ENCODE assay signal across 13 mouse cellular contexts in genomic region chr8:120325172-120325767, GRCm38 (mm10).
DNase-seq lines count a peak whose midpoint lies in the region; TF ChIP-seq lines count a peak whose summit lies in the region.
"Had no signal": no experiment of that assay in that cellular context is flagged by ENCODE, and none has a peak within 500 bp of the region (broad histone marks: within the 10 kb centered on the region; RNA-seq: fewer than 3 reads in every experiment).

No protein-coding gene starts in this region.

- intact Hi-C loops in left cerebral cortex, adult 2 months (cut with DNase I): loop anchor here (5.0 kb wide), 1 partner anchor 212 kb away; no protein-coding TSS in a partner anchor

- peak in 1 of 2 experiments; percentile 41; a peak in 1 of 4 replicates for TF ChIP-seq POLR2A in MEL (IDR thresholded peaks at IDR 0.05; ENCODE audit: control insufficient read depth in 1 of 2, insufficient read depth in 1 of 2, low read depth in 1 of 2, low read length in 2 of 2, poor library complexity in 1 of 2)

- H3K9ac ChIP-seq in MEL (ENCODE audit: control insufficient read depth, low read depth, low read length, poor library complexity, severe bottlenecking): peak overlapping the region; percentile 23
- H3K9ac ChIP-seq: limb, embryonic 12.5 days had no signal

- no peak for TF ChIP-seq CTCF in layer of hippocampus, adult 2 months (conservative IDR thresholded peaks at IDR 0.05)
- no peak for TF ChIP-seq CTCF in MEL (IDR thresholded peaks at IDR 0.05 in 2 of 3, conservative IDR thresholded peaks at IDR 0.05 in 1 of 3; ENCODE audit: control insufficient read depth in 1 of 3, insufficient read depth in 1 of 3, low read depth in 2 of 3, low read length in 3 of 3, poor library complexity in 1 of 3, severe bottlenecking in 1 of 3)
- TF ChIP-seq CTCF in left cerebral cortex, adult 2 months (IDR thresholded peaks at IDR 0.05): no peak

- DNase-seq in layer of hippocampus, adult 2 months (ENCODE audit: low spot score in 2 of 2): no peak
- no peak for DNase-seq in layer of hippocampus, postnatal 36 days
- DNase-seq in MEL (ENCODE audit: low read depth, low spot score): peak; percentile 82
- DNase-seq in liver: peak; percentile 71
- DNase-seq in adipocyte (ENCODE audit: low spot score): no peak
- DNase-seq in left cerebral cortex, adult 2 months (ENCODE audit: extremely low spot score in 1 of 2, low spot score in 2 of 2): no peak
- DNase-seq: adrenal gland, adult 8-10 months; cerebellum, postnatal 36 days; right cerebral cortex, postnatal 4 days; thymus, postnatal 4 days had no signal

- H3K4me1 ChIP-seq in MEL (ENCODE audit: control insufficient read depth in 1 of 2, insufficient read depth in 2 of 2, low read length in 2 of 2): peaks cover 19 to 54% of the 10 kb centered on the region in 2 experiments
- H3K4me1 ChIP-seq in brown adipose tissue, adult 24 weeks (ENCODE audit: control insufficient read depth, insufficient read depth, insufficient read length, low read length): peaks cover 28% of the 10 kb centered on the region

- no peak for TF ChIP-seq RAD21 in MEL (IDR thresholded peaks at IDR 0.05; ENCODE audit: low read depth, low read length)

- TF ChIP-seq EP300 in MEL (IDR thresholded peaks at IDR 0.05; ENCODE audit: low read depth in 1 of 2, low read length in 2 of 2): peak; percentile 64 to 87

- peaks cover 0 to 27% of the 10 kb centered on the region in 2 experiments; a peak in 2 of 4 replicates for H3K36me3 ChIP-seq in MEL (ENCODE audit: control insufficient read depth in 1 of 2, insufficient read depth in 2 of 2, low read length in 2 of 2)
- H3K36me3 ChIP-seq: limb, embryonic 12.5 days had no signal

- H3K79me2 ChIP-seq in MEL (ENCODE audit: control insufficient read depth, insufficient read depth, low read length, poor library complexity): no peaks in the 10 kb centered on the region

- no peaks in the 10 kb centered on the region for H3K27me3 ChIP-seq in MEL (ENCODE audit: control insufficient read depth in 1 of 2, insufficient read depth in 2 of 2, low read length in 2 of 2)
- H3K27me3 ChIP-seq: limb, embryonic 12.5 days had no signal

- no peaks in the 10 kb centered on the region for H3K9me3 ChIP-seq in MEL (replicated peaks; ENCODE audit: insufficient read depth, low read length)
- H3K9me3 ChIP-seq: limb, embryonic 12.5 days had no signal

- no peak overlapping the region for H3K4me3 ChIP-seq in layer of hippocampus, adult 2 months
- H3K4me3 ChIP-seq in MEL (ENCODE audit: control insufficient read depth in 1 of 2, insufficient read depth in 1 of 2, low read depth in 2 of 2, low read length in 2 of 2): no peak overlapping the region
- no peak overlapping the region for H3K4me3 ChIP-seq in brown adipose tissue, adult 24 weeks (ENCODE audit: insufficient read depth, low read depth, low read length)
- H3K4me3 ChIP-seq in left cerebral cortex, adult 2 months: no peak overlapping the region
- H3K4me3 ChIP-seq: limb, embryonic 12.5 days; myocyte had no signal

- peak overlapping the region; percentile 78 for H3K27ac ChIP-seq in layer of hippocampus, adult 2 months
- H3K27ac ChIP-seq in MEL (ENCODE audit: control insufficient read depth, low read depth, low read length): peak overlapping the region; percentile 74
- H3K27ac ChIP-seq in brown adipose tissue, adult 24 weeks (replicated peaks; ENCODE audit: low read depth, low read length): peak overlapping the region; percentile 29; the same call in 1 of the 2 replicates
- no peak overlapping the region; the same call in 1 of the 2 replicates for H3K27ac ChIP-seq in left cerebral cortex, adult 2 months
- H3K27ac ChIP-seq: limb, embryonic 12.5 days had no signal

TF ChIP-seq in MEL, 35 proteins besides CTCF, POLR2A, EP300 and RAD21:
- TF ChIP-seq JUND (IDR thresholded peaks at IDR 0.05; ENCODE audit: low read depth, low read length) (no peak), ELF1 (IDR thresholded peaks at IDR 0.05; ENCODE audit: low read depth, low read length) (peak; percentile 46; the same call in 1 of the 2 replicates), USF2 (IDR thresholded peaks at IDR 0.05; ENCODE audit: borderline replicate concordance in 1 of 2, insufficient read depth in 1 of 2, low read depth in 1 of 2, low read length in 2 of 2) (no peak), NELFE (IDR thresholded peaks at IDR 0.05; ENCODE audit: low read depth, low read length) (peak; percentile 51; the same call in 1 of the 2 replicates), NRF1 (IDR thresholded peaks at IDR 0.05; ENCODE audit: insufficient read depth, low read depth, low read length, poor library complexity, severe bottlenecking) (no peak), KAT2A (conservative IDR thresholded peaks at IDR 0.05; ENCODE audit: low read depth, low read length) (0 out of 2 replicates have a peak, but pooled peaks have one; percentile 22), POLR2AphosphoS5 (IDR thresholded peaks at IDR 0.05; ENCODE audit: borderline replicate concordance, low read depth, low read length) (no peak), POLR2AphosphoS2 (IDR thresholded peaks at IDR 0.05; ENCODE audit: low read length) (no peak; the same call in 1 of the 2 replicates), MYB (IDR thresholded peaks at IDR 0.05; ENCODE audit: low read depth, low read length) (peak; percentile 59), SMC3 (IDR thresholded peaks at IDR 0.05; ENCODE audit: low read depth, low read length) (no peak; the same call in 1 of the 2 replicates), RCOR1 (IDR thresholded peaks at IDR 0.05; ENCODE audit: low read depth, low read length) (no peak; the same call in 1 of the 2 replicates), GATA1 (IDR thresholded peaks at IDR 0.05; ENCODE audit: low read depth, low read length) (peak; percentile 76), CHD2 (IDR thresholded peaks at IDR 0.05; ENCODE audit: low read length) (no peak), UBTF (IDR thresholded peaks at IDR 0.05; ENCODE audit: borderline replicate concordance, insufficient read depth, low read depth, low read length) (no peak), MYC (IDR thresholded peaks at IDR 0.05; ENCODE audit: low read depth, low read length) (0 out of 2 replicates have a peak, but pooled peaks have one; percentile 26), ETS1 (IDR thresholded peaks at IDR 0.05; ENCODE audit: low read depth, low read length) (peak; percentile 85), MAFK (IDR thresholded peaks at IDR 0.05; ENCODE audit: borderline replicate concordance, low read depth, low read length) (no peak), E2F4 (IDR thresholded peaks at IDR 0.05; ENCODE audit: borderline replicate concordance, low read depth, low read length) (no peak), HCFC1 (IDR thresholded peaks at IDR 0.05; ENCODE audit: low read depth, low read length) (no peak), ZMIZ1 (IDR thresholded peaks at IDR 0.05; ENCODE audit: low read depth, low read length) (no peak), MEF2A (IDR thresholded peaks at IDR 0.05; ENCODE audit: extremely low read depth, insufficient replicate concordance, low read depth, low read length, poor library complexity, severe bottlenecking) (no peak), MAZ (IDR thresholded peaks at IDR 0.05; ENCODE audit: low read depth, low read length) (0 out of 2 replicates have a peak, but pooled peaks have one; percentile 25), MAX (IDR thresholded peaks at IDR 0.05; ENCODE audit: low read length) (peak; percentile 62; the same call in 1 of the 2 replicates), CHD1 (IDR thresholded peaks at IDR 0.05; ENCODE audit: low read depth, low read length) (no peak), TAL1 (IDR thresholded peaks at IDR 0.05; ENCODE audit: low read length) (peak; percentile 71), USF1 (IDR thresholded peaks at IDR 0.05; ENCODE audit: low read depth, low read length) (0 out of 2 replicates have a peak, but pooled peaks have one; percentile 12), ZKSCAN1 (IDR thresholded peaks at IDR 0.05; ENCODE audit: low read depth, low read length) (no peak), TBP (IDR thresholded peaks at IDR 0.05; ENCODE audit: low read depth, low read length) (no peak), BHLHE40 (IDR thresholded peaks at IDR 0.05; ENCODE audit: borderline replicate concordance, low read depth, low read length) (0 out of 2 replicates have a peak, but pooled peaks have one; percentile 28), SIN3A (IDR thresholded peaks at IDR 0.05; ENCODE audit: low read length) (peak; percentile 44; the same call in 1 of the 2 replicates), ZNF384 (IDR thresholded peaks at IDR 0.05; ENCODE audit: low read depth, low read length) (no peak), TCF12 (IDR thresholded peaks at IDR 0.05; ENCODE audit: low read depth, low read length) (peak; percentile 85), ZC3H11A (IDR thresholded peaks at IDR 0.05; ENCODE audit: low read depth, low read length) (no peak), MXI1 (IDR thresholded peaks at IDR 0.05; ENCODE audit: low read depth, low read length) (0 out of 2 replicates have a peak, but pooled peaks have one; percentile 11), GABPA (IDR thresholded peaks at IDR 0.05; ENCODE audit: low read depth, low read length) (no peak)

Comparison
In these comparisons a context has a peak if more than half of its experiments do, and no peak if none do; other contexts are left out.
1. DNase-seq: peak in MEL (single experiment) and liver (single experiment); none in layer of hippocampus, adult 2 months (0 of 2), layer of hippocampus, postnatal 36 days (0 of 2), adipocyte (single experiment) and left cerebral cortex, adult 2 months (0 of 2).